Comparison of ENCODE assay signal across 8 mouse cellular contexts in the genomic region with DNA sequence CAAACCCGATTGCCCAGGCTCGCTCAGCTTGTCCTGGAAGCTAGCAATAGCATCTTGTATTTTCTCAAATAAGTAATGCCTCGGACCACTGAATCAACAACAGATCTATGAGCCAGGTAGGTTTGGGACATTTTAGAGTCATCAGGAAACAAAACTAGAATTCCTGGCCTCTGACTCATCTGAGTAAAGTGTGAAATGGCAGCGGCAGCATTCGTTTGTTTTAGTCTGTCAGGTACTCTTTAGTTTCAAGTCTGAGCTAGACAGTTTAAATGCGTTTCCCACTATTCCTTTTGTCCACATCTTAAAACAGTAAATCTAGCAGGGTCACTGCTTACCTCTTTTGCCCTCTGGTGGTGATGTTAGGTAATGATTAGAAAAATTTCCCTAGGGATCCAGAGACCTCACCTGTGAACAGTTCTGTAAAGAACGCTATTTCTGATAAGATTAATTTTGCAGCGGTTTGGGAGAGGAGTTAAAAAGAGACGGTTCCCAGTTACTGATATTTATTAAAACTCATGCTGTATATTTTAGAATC. TPM values are rescaled to one million over a fixed set of nuclear protein-coding genes. Genes with fewer than 3 reads are reported as not detected.
DNase-seq lines count a peak whose midpoint lies in the region; ATAC-seq and TF ChIP-seq lines count a peak whose summit lies in the region.

No protein-coding gene starts in this region.

- H3K27me3 ChIP-seq in forebrain, embryonic 11.5 days (ENCODE audit: control insufficient read depth, insufficient read depth, low read length) = no peaks in the 10 kb centered on the region
- H3K27me3 ChIP-seq in stomach, postnatal 0 days (ENCODE audit: control insufficient read depth, insufficient read depth, low read length) = no peaks in the 10 kb centered on the region

- DNase-seq in gastrocnemius, adult 2 months = no peak
- DNase-seq in gastrocnemius, adult 8-10 months (ENCODE audit: low spot score in 2 of 2) = no peak
- peak; percentile 24 for DNase-seq in WW6 (ENCODE audit: low read depth, low spot score)
- no peak for DNase-seq in forebrain, embryonic 11.5 days (ENCODE audit: low spot score)
- DNase-seq in kidney, adult 9 months = peak; percentile 78
- peak; percentile 79 for DNase-seq in lung, postnatal 36 days
- DNase-seq in stomach, postnatal 0 days (ENCODE audit: low spot score) = no peak
- DNase-seq in left cerebral cortex, adult 18-20 months (ENCODE audit: low spot score in 2 of 2) = no peak

- WGBS in forebrain, embryonic 11.5 days = 21% methylated on average over 9 of the region's 9 CpGs
- 7% methylated on average over 9 of the region's 9 CpGs for WGBS in stomach, postnatal 0 days

- TF ChIP-seq CTCF in gastrocnemius, adult 2 months (IDR thresholded peaks at IDR 0.05) = peak; percentile 79
- TF ChIP-seq CTCF in stomach, postnatal 0 days (IDR thresholded peaks at IDR 0.05; ENCODE audit: low read depth) = peak; percentile 83

- H3K9me3 ChIP-seq in forebrain, embryonic 11.5 days (ENCODE audit: control insufficient read depth, low read length) = no peaks in the 10 kb centered on the region
- no peaks in the 10 kb centered on the region for H3K9me3 ChIP-seq in stomach, postnatal 0 days (ENCODE audit: control insufficient read depth, low read length)

- H3K27ac ChIP-seq in gastrocnemius, adult 2 months = peak overlapping the region; percentile 98
- no peak overlapping the region for H3K27ac ChIP-seq in forebrain, embryonic 11.5 days (ENCODE audit: low read depth, low read length)
- no peak overlapping the region for H3K27ac ChIP-seq in stomach, postnatal 0 days (replicated peaks)

- peaks cover 4% of the 10 kb centered on the region; the same call in 1 of the 2 replicates for H3K4me1 ChIP-seq in forebrain, embryonic 11.5 days (replicated peaks; ENCODE audit: control insufficient read depth, insufficient read depth, low read length)
- no peaks in the 10 kb centered on the region for H3K4me1 ChIP-seq in stomach, postnatal 0 days (replicated peaks; ENCODE audit: control insufficient read depth, insufficient read depth)

- H3K4me2 ChIP-seq in forebrain, embryonic 11.5 days (ENCODE audit: low read depth, low read length, severe bottlenecking) = peak overlapping the region; percentile 68
- H3K4me2 ChIP-seq in stomach, postnatal 0 days (replicated peaks; ENCODE audit: low read depth) = peak overlapping the region; percentile 75

- no peak for ATAC-seq in forebrain, embryonic 11.5 days (replicated peaks; ENCODE audit: low FRiP score)
- no peak for ATAC-seq in stomach, postnatal 0 days (ENCODE audit: low FRiP score, low TSS enrichment)

- peaks cover 8% of the 10 kb centered on the region for H3K36me3 ChIP-seq in forebrain, embryonic 11.5 days (ENCODE audit: control insufficient read depth, insufficient read depth, low read length)
- H3K36me3 ChIP-seq in stomach, postnatal 0 days (ENCODE audit: control insufficient read depth, insufficient read depth, low read length) = peaks cover 15% of the 10 kb centered on the region

- H3K4me3 ChIP-seq in gastrocnemius, adult 2 months = peak overlapping the region; percentile 88
- H3K4me3 ChIP-seq in forebrain, embryonic 11.5 days (ENCODE audit: low read depth, low read length) = peak overlapping the region; percentile 98
- peak overlapping the region; percentile 90 for H3K4me3 ChIP-seq in stomach, postnatal 0 days (ENCODE audit: low read depth, low read length)

- H3K9ac ChIP-seq in forebrain, embryonic 11.5 days (ENCODE audit: low read length) = no peak overlapping the region; the same call in 1 of the 2 replicates
- H3K9ac ChIP-seq in stomach, postnatal 0 days (ENCODE audit: low read length) = 0 out of 2 replicates have a peak overlapping the region, but pooled peaks have one; percentile 94

- intact Hi-C loops in gastrocnemius, adult 2 months (cut with DNase I) = loop anchor here (2.0 to 5.0 kb wide), 3 partner anchors 62 to 72 kb away; a partner anchor contains a TSS

- TF ChIP-seq EP300 in stomach, postnatal 0 days (optimal IDR thresholded peaks at IDR 0.05) = no peak

RNA-seq across cellular contexts. Expression of a gene that starts 1.6 kb away (rescaled TPM):
- 10 to 100 TPM; 12.9 to 13.4 TPM for total RNA-seq in gastrocnemius, adult 2 months (2021)
- 10 to 100 TPM; 11.0 to 15.4 (median 14.2) TPM for total RNA-seq in gastrocnemius, adult 8-10 months (2022)
- polyA plus RNA-seq in forebrain, embryonic 11.5 days (2014; fragmentation: Nextera tagmentation; extraction: Ambion mirVana) = 75.8 and 79.7 TPM in 2 replicates
- polyA plus RNA-seq in stomach, postnatal 0 days (2015; fragmentation: Nextera tagmentation; extraction: Ambion mirVana) = 17.6 and 17.7 TPM in 2 replicates
- total RNA-seq in left cerebral cortex, adult 18-20 months (2021) = 10 to 100 TPM; 30.6 to 33.4 TPM

RNA-seq across cellular contexts. Expression of a gene that starts 5.0 kb away (rescaled TPM):
- total RNA-seq in gastrocnemius, adult 2 months (2021) = under 1 TPM; 0.20 to 0.28 TPM
- under 1 TPM; 0.19 to 0.27 (median 0.24) TPM for total RNA-seq in gastrocnemius, adult 8-10 months (2022)
- polyA plus RNA-seq in forebrain, embryonic 11.5 days (2014; fragmentation: Nextera tagmentation; extraction: Ambion mirVana) = 0.79 and 1.5 TPM in 2 replicates
- polyA plus RNA-seq in stomach, postnatal 0 days (2015; fragmentation: Nextera tagmentation; extraction: Ambion mirVana) = 0.13 and 0.15 TPM in 2 replicates
- 1 to 10 TPM; 1.1 TPM for total RNA-seq in left cerebral cortex, adult 18-20 months (2021)

Comparison
In these comparisons a context has a peak if more than half of its experiments do, and no peak if none do; other contexts are left out.
1. DNase-seq: peak in WW6 (single experiment), kidney, adult 9 months (single experiment) and lung, postnatal 36 days (single experiment); none in gastrocnemius, adult 2 months (single experiment), gastrocnemius, adult 8-10 months (0 of 2), forebrain, embryonic 11.5 days (single experiment), stomach, postnatal 0 days (single experiment) and left cerebral cortex, adult 18-20 months (0 of 2).
2. Peak in every context shown above with its lines, with median percentiles within 50 percentile points of each other: H3K4me3 ChIP-seq.